Mouse (Mus musculus) ES-E14 (cell line): ENCODE measurements at regions not wholly inside any gene's neighbourhood (a gene's known extent, or its start where the extent isn't known, plus 50 kb on each side); places are given as distances from the start of the nearest gene placed in this dataset.

ENCODE experiments used
- CHD2 ChIP-seq: IDR thresholded peaks from 2 replicates; pipeline ENCODE4 v1.6.1; 2014; ENCODE audit warnings: mild to moderate bottlenecking, low read depth, low read length, inconsistent platforms
- MAFK ChIP-seq: IDR thresholded peaks from 2 replicates; pipeline ENCODE4 v1.6.1; 2014; ENCODE audit warnings: mild to moderate bottlenecking, low read depth, low read length, inconsistent platforms; ENCODE audit not compliant: insufficient read depth
- ZNF384 ChIP-seq: IDR thresholded peaks from 2 replicates; pipeline ENCODE4 v1.6.1; 2012; ENCODE audit warnings: low read depth, low read length, inconsistent platforms

DNA sequence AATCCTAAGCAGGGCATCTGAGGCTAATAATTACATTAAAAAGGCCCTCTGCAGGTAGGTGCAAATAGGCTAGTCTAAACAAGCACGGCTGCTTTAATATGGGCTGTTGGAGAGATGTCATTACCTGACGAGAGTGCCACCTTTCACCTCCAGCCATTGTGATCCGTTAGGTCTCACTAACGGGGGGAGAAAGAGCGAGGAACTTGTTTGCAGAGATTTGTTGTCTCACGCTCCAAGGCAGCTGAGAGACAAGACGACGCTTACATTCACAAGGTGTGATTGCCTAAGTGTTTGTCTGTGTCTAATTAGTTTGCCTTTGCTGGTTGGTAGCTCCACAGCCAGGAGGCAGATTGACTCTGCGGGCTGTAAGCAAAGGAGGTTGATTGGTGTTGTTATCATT lies 180.3 kb downstream of the Zfp326 start:
- TF ChIP-seq CHD2, result no peak
- TF ChIP-seq ZNF384, result no peak
- TF ChIP-seq MAFK, result no peak
